Mouse (Mus musculus) CH12.LX (cell line): ENCODE results near the gene Pphln1. TPM values are rescaled to one million over a fixed set of nuclear protein-coding genes. Genes with fewer than 3 reads are reported as not detected.

Experiments used
- DNase-seq: peaks from one replicate; pipeline ENCODE4 v3.0.0-alpha.2; 2013; ENCODE audit errors: extremely low read depth
- H3K27ac ChIP-seq: 2 replicates; pipeline ENCODE4 v1.5.1; 2012; ENCODE audit warnings: low read depth, mild to moderate bottlenecking, control low read depth, moderate library complexity; ENCODE audit not compliant: insufficient read depth
- H3K27me3 ChIP-seq: replicated peaks from 2 replicates; pipeline ENCODE3; 2012; ENCODE audit warnings: inconsistent platforms
- H3K36me3 ChIP-seq, 2 experiments: replicated peaks in 1 of 2; 2 replicates each; pipeline versions ENCODE3 to v1.6.1; 2012; ENCODE audit warnings: inconsistent platforms in 1 of 2, low read length in 1 of 2, mild to moderate bottlenecking in 1 of 2, mixed read lengths in 1 of 2, moderate library complexity in 1 of 2; ENCODE audit not compliant: control insufficient read depth in 1 of 2, insufficient read depth in 1 of 2
- H3K4me1 ChIP-seq, 2 experiments: 2 replicates each; pipeline ENCODE4 v1.6.1; 2012; ENCODE audit warnings: inconsistent platforms in 1 of 2, moderate library complexity in 1 of 2; ENCODE audit not compliant: insufficient read depth in 2 of 2, control insufficient read depth in 1 of 2
- H3K4me2 ChIP-seq: 2 replicates; pipeline ENCODE4 v1.6.1; 2012; ENCODE audit warnings: low read depth, mild to moderate bottlenecking, control low read depth; ENCODE audit not compliant: poor library complexity, insufficient read depth, severe bottlenecking
- H3K4me3 ChIP-seq, 3 experiments: fragments of 150-350 bp in 1 of 3; sonication (generic) in 1 of 3; replicated peaks in 1 of 3; 2 replicates each; pipeline versions ENCODE3 to v1.5.1; 2011 to 2012; ENCODE audit warnings: low read depth in 2 of 3, low read length in 2 of 3, mild to moderate bottlenecking in 2 of 3, moderate library complexity in 2 of 3, control low read depth in 1 of 3, improper control_type of control experiment in 1 of 3, inconsistent platforms in 1 of 3, mixed read lengths in 1 of 3; ENCODE audit not compliant: poor library complexity in 1 of 3
- H3K79me2 ChIP-seq: replicated peaks from 2 replicates; pipeline ENCODE4 v1.6.1; 2012; ENCODE audit warnings: mild to moderate bottlenecking, moderate library complexity; ENCODE audit not compliant: control insufficient read depth, poor library complexity, insufficient read depth, severe bottlenecking; ENCODE audit errors: extremely low read depth
- H3K9ac ChIP-seq: 2 replicates; pipeline ENCODE4 v1.6.1; 2012; ENCODE audit warnings: low read depth, mild to moderate bottlenecking, control low read depth, moderate library complexity; ENCODE audit not compliant: insufficient read depth
- H3K9me3 ChIP-seq: replicated peaks from 2 replicates; pipeline ENCODE3; 2012; ENCODE audit warnings: low read length, inconsistent platforms, mixed read lengths
- BHLHE40 ChIP-seq: IDR thresholded peaks from 2 replicates; pipeline ENCODE4 v1.6.1; 2011; ENCODE audit warnings: mild to moderate bottlenecking, low read depth, low read length, improper control_type of control experiment
- CHD1 ChIP-seq: IDR thresholded peaks from 2 replicates; pipeline ENCODE4 v1.6.1; 2012; ENCODE audit warnings: low read depth, low read length, improper control_type of control experiment, inconsistent platforms
- CTCF ChIP-seq, 2 experiments: IDR thresholded peaks in 1 of 2; conservative IDR thresholded peaks in 1 of 2; 2 replicates each; pipeline ENCODE4 v1.5.1; 2011 to 2012; ENCODE audit warnings: low read depth in 2 of 2, low read length in 2 of 2, improper control_type of control experiment in 1 of 2, inconsistent platforms in 1 of 2, mild to moderate bottlenecking in 1 of 2, moderate library complexity in 1 of 2
- E2F4 ChIP-seq: IDR thresholded peaks from 2 replicates; pipeline ENCODE4 v1.6.1; 2011; ENCODE audit warnings: low read depth, low read length, improper control_type of control experiment; ENCODE audit not compliant: insufficient replicate concordance
- EP300 ChIP-seq: IDR thresholded peaks from 2 replicates; pipeline ENCODE4 v1.6.1; 2011; ENCODE audit warnings: low read length, improper control_type of control experiment
- ETS1 ChIP-seq: conservative IDR thresholded peaks from 2 replicates; pipeline ENCODE4 v1.6.1; 2012; ENCODE audit warnings: low read depth, mild to moderate bottlenecking, inconsistent platforms, low read length, improper control_type of control experiment, moderate library complexity
- HCFC1 ChIP-seq: IDR thresholded peaks from 2 replicates; pipeline ENCODE4 v1.6.1; 2012; ENCODE audit warnings: low read depth, mild to moderate bottlenecking, inconsistent platforms, low read length, improper control_type of control experiment
- IRF4 ChIP-seq: IDR thresholded peaks from 2 replicates; pipeline ENCODE4 v1.6.1; 2014; ENCODE audit warnings: low read depth, mild to moderate bottlenecking, inconsistent platforms, low read length, improper control_type of control experiment
- JUN ChIP-seq: IDR thresholded peaks from 2 replicates; pipeline ENCODE4 v1.6.1; 2011; ENCODE audit warnings: low read depth, mild to moderate bottlenecking, low read length, improper control_type of control experiment, moderate library complexity; ENCODE audit not compliant: insufficient read depth
- KAT2A ChIP-seq: IDR thresholded peaks from 2 replicates; pipeline ENCODE4 v1.6.1; 2012; ENCODE audit warnings: low read length, improper control_type of control experiment, inconsistent platforms; ENCODE audit not compliant: insufficient replicate concordance
- MAFK ChIP-seq: IDR thresholded peaks from 2 replicates; pipeline ENCODE4 v1.6.1; 2011; ENCODE audit warnings: low read length, improper control_type of control experiment; ENCODE audit not compliant: insufficient replicate concordance
- MAX ChIP-seq: IDR thresholded peaks from 2 replicates; pipeline ENCODE4 v1.6.1; 2011; ENCODE audit warnings: low read length, improper control_type of control experiment
- NELFE ChIP-seq: IDR thresholded peaks from 2 replicates; pipeline ENCODE4 v1.6.1; 2011; ENCODE audit warnings: low read depth, low read length, improper control_type of control experiment
- NRF1 ChIP-seq: IDR thresholded peaks from 2 replicates; pipeline ENCODE4 v1.6.1; 2014; ENCODE audit warnings: low read depth, mild to moderate bottlenecking, inconsistent platforms, low read length, improper control_type of control experiment, moderate library complexity
- PAX5 ChIP-seq: IDR thresholded peaks from 2 replicates; pipeline ENCODE4 v1.6.1; 2012; ENCODE audit warnings: low read length, inconsistent platforms, mixed read lengths
- POLR2A ChIP-seq: IDR thresholded peaks from 2 replicates; pipeline ENCODE4 v1.6.1; 2011; ENCODE audit warnings: low read depth, mild to moderate bottlenecking, improper control_type of control experiment, low read length
- POLR2AphosphoS2 ChIP-seq: IDR thresholded peaks from 2 replicates; pipeline ENCODE4 v1.6.1; 2011; ENCODE audit warnings: low read depth, low read length, improper control_type of control experiment
- RAD21 ChIP-seq: IDR thresholded peaks from 2 replicates; pipeline ENCODE4 v1.6.1; 2011; ENCODE audit warnings: low read depth, mild to moderate bottlenecking, low read length, improper control_type of control experiment, moderate library complexity
- RCOR1 ChIP-seq: conservative IDR thresholded peaks from 2 replicates; pipeline ENCODE4 v1.6.1; 2012; ENCODE audit warnings: low read depth, mild to moderate bottlenecking, inconsistent platforms, low read length, improper control_type of control experiment
- TBP ChIP-seq: conservative IDR thresholded peaks from 2 replicates; pipeline ENCODE4 v1.6.1; 2011; ENCODE audit warnings: low read depth, low read length, improper control_type of control experiment
- UBTF ChIP-seq: IDR thresholded peaks from 2 replicates; pipeline ENCODE4 v1.6.1; 2012; ENCODE audit warnings: low read depth, mild to moderate bottlenecking, inconsistent platforms, low read length, improper control_type of control experiment, moderate library complexity
- ZC3H11A ChIP-seq: IDR thresholded peaks from 2 replicates; pipeline ENCODE4 v1.6.1; 2012; ENCODE audit warnings: low read depth, mild to moderate bottlenecking, inconsistent platforms, low read length, improper control_type of control experiment
- ZKSCAN1 ChIP-seq: IDR thresholded peaks from 2 replicates; pipeline ENCODE4 v1.6.1; 2012; ENCODE audit warnings: low read depth, inconsistent platforms, low read length, improper control_type of control experiment, borderline replicate concordance
- ZMIZ1 ChIP-seq: IDR thresholded peaks from 2 replicates; pipeline ENCODE4 v1.6.1; 2012; ENCODE audit warnings: low read depth, mild to moderate bottlenecking, inconsistent platforms, low read length, improper control_type of control experiment
- ZNF384 ChIP-seq: IDR thresholded peaks from 2 replicates; pipeline ENCODE4 v1.6.1; 2012; ENCODE audit warnings: low read depth, low read length, improper control_type of control experiment, inconsistent platforms
- dilution Hi-C: fragments of 300-500 bp; cut with MboI; formaldehyde crosslinking; loops from 2 replicates; pipeline ENCODE4 v1.14.3; 2020; ENCODE audit warnings: low sequenced_read_pairs; ENCODE audit not compliant: extremely low pct_unique_long_range_greater_than_20kb, extremely low pct_ligation_motif_present
- in situ Hi-C: fragments of 300-500 bp; cut with MboI; formaldehyde crosslinking; loops from 3 replicates; pipeline ENCODE4 v1.14.3; 2019; ENCODE audit warnings: low sequenced_read_pairs, low pct_ligation_motif_present, low pct_unique_long_range_greater_than_20kb, mixed read lengths
- polyA plus RNA-seq: library from polyadenylated mRNA; unstranded; fragments of >175 nt; gene quantifications from 2 replicates; pipeline ENCODE4 v1.2.1, GENCODE M21; 2012; ENCODE audit warnings: low read depth; ENCODE audit not compliant: insufficient read length
- total RNA-seq, 2 experiments: library from RNA; depleted of rRNA; stranded (reverse); fragments of 300-350 nt in 1 of 2; fragments of >200 nt in 1 of 2; gene quantifications; 2 replicates each; pipeline ENCODE4 v1.2.3; 2012 to 2014

Gene Pphln1
- total and polyA plus RNA-seq, 3 experiments: 22.9 to 63.9 (median 59.3) TPM

DNA sequence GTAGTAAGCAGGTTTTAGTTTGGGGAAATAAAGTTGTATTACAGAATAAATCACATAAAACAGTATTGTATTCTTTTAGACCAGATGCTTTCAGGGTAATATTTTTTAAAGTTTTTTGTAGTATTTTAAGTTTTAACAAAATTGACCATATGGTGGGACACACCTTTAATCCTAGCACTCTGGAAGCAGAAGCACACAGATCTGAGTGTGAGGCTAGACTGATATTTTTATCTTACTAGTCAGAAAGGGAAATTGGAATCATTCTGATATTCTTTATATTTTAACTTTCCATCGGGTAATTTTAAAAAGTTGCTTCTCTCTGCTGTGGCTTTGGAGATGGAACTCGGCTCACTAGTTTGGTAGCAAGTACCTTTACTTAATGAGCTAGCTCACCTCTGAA, 4.6 kb downstream of the Pphln1 start:
- dilution Hi-C loops: no loop called here
- in situ Hi-C loops: no loop called here
- H3K36me3 ChIP-seq: peaks cover 5 to 31% of the 10 kb centered on the region in 2 experiments
- no peak for DNase-seq
- no peak overlapping the region for H3K9ac ChIP-seq
- peaks cover 0 to 32% of the 10 kb centered on the region in 2 experiments; a peak in 2 of 4 replicates for H3K4me1 ChIP-seq
- H3K4me2 ChIP-seq: no peak overlapping the region
- H3K27ac ChIP-seq: no peak overlapping the region
- peaks cover 58% of the 10 kb centered on the region for H3K79me2 ChIP-seq
- no peak overlapping the region for H3K4me3 ChIP-seq
- no peaks in the 10 kb centered on the region for H3K9me3 ChIP-seq
- H3K27me3 ChIP-seq: no peaks in the 10 kb centered on the region
- TF ChIP-seq E2F4 (no peak), IRF4 (no peak), MAFK (no peak), TBP (no peak), CHD1 (no peak), PAX5 (no peak), ZKSCAN1 (no peak), NELFE (no peak), CTCF (conservative IDR thresholded peaks at IDR 0.05 in 1 of 2, IDR thresholded peaks at IDR 0.05 in 1 of 2; ENCODE audit: low read depth in 2 of 2, low read length in 2 of 2) (no peak), NRF1 (no peak), POLR2A (no peak), HCFC1 (no peak), RAD21 (no peak), POLR2AphosphoS2 (no peak), ZC3H11A (no peak), UBTF (no peak)

DNA sequence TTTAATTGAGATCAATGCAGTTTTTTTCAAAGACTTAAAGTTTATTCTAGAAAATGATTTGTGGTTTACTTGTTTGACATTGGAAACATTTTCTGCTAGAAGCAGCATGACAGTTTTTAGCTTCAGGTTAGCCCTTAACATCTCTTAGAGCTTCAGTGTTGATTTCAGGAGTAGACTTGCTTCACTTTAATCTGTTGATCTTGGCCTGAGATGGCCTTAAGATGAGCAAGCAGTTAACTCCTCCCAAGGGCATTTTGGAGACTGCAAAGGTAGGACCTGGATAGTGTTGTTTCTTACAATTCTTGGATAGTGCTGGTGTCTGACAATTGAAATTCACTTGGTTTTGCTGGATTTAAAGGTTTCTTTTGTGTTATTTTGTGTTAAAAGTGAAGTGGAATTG, 6.7 kb downstream of the Pphln1 start:
- no peak for TF ChIP-seq EP300
- no peak for TF ChIP-seq ZNF384
- no peak for TF ChIP-seq MAFK
- no peak for TF ChIP-seq JUN
- no peak for TF ChIP-seq ZC3H11A
- TF ChIP-seq NRF1: no peak
- no peak for TF ChIP-seq KAT2A
- TF ChIP-seq CHD1: no peak
- TF ChIP-seq IRF4: no peak
- no peak for TF ChIP-seq RCOR1
- TF ChIP-seq NELFE: no peak
- TF ChIP-seq ETS1: no peak
- TF ChIP-seq ZMIZ1: no peak
- no peak for TF ChIP-seq BHLHE40
- no peak for TF ChIP-seq MAX
- TF ChIP-seq TBP: no peak
- TF ChIP-seq ZKSCAN1: no peak
- TF ChIP-seq, all 38 proteins: peak for 0
- no peaks in the 10 kb centered on the region for H3K27me3 ChIP-seq
- no peaks in the 10 kb centered on the region for H3K9me3 ChIP-seq
- H3K4me2 ChIP-seq: no peak overlapping the region
- peaks cover 0 to 34% of the 10 kb centered on the region in 2 experiments; a peak in 2 of 4 replicates for H3K4me1 ChIP-seq
- no peak overlapping the region for H3K4me3 ChIP-seq
- H3K27ac ChIP-seq: no peak overlapping the region
- dilution Hi-C loops: no loop called here
- peaks cover 48% of the 10 kb centered on the region for H3K79me2 ChIP-seq
- in situ Hi-C loops: no loop called here
- no peak overlapping the region for H3K9ac ChIP-seq
- DNase-seq: no peak
- peaks cover 5 to 53% of the 10 kb centered on the region in 2 experiments for H3K36me3 ChIP-seq
